Mouse (Mus musculus) midbrain, postnatal 0 days (tissue): ENCODE results near the gene Dpf1. TPM values are rescaled to one million over a fixed set of nuclear protein-coding genes. Genes with fewer than 3 reads are reported as not detected.

Experiments
- ATAC-seq: fragments of 200-750 bp; cut with Nextera tagmentation; 2 replicates; pipeline ENCODE4 v1.8.0; 2017; ENCODE audit warnings: moderate number of reproducible peaks, mild to moderate bottlenecking, moderate TSS enrichment, moderate library complexity; ENCODE audit not compliant: low FRiP score
- DNase-seq: peaks from one replicate; pipeline ENCODE4 v3.0.0-alpha.2; 2015; ENCODE audit warnings: low spot score
- H3K27ac ChIP-seq: fragments of 300-500 bp; sonication (generic); 2 replicates; pipeline ENCODE4 v1.5.1; 2014; ENCODE audit warnings: low read depth, mild to moderate bottlenecking, low read length, mixed read lengths
- H3K27me3 ChIP-seq: fragments of 300-500 bp; sonication (generic); 2 replicates; pipeline ENCODE4 v1.6.1; 2014; ENCODE audit warnings: low read length, control low read depth, mixed read lengths; ENCODE audit not compliant: insufficient read depth
- H3K36me3 ChIP-seq: fragments of 300-500 bp; sonication (generic); 2 replicates; pipeline ENCODE4 v1.6.1; 2014; ENCODE audit warnings: low read length, control low read depth, mixed read lengths; ENCODE audit not compliant: insufficient read depth
- H3K4me1 ChIP-seq: fragments of 300-500 bp; sonication (generic); 2 replicates; pipeline ENCODE4 v1.6.1; 2014; ENCODE audit warnings: mild to moderate bottlenecking, control low read depth, antibody characterized with exemption, low read length, mixed read lengths; ENCODE audit not compliant: insufficient read depth
- H3K4me2 ChIP-seq: fragments of 300-500 bp; sonication (generic); 2 replicates; pipeline ENCODE4 v1.6.1; 2014; ENCODE audit warnings: low read depth, mild to moderate bottlenecking, low read length, mixed read lengths; ENCODE audit not compliant: poor library complexity, severe bottlenecking
- H3K4me3 ChIP-seq: fragments of 300-500 bp; sonication (generic); 2 replicates; pipeline ENCODE4 v1.5.1; 2014; ENCODE audit warnings: low read depth, mild to moderate bottlenecking, low read length, moderate library complexity
- H3K9ac ChIP-seq: fragments of 300-500 bp; sonication (generic); replicated peaks from 2 replicates; pipeline ENCODE4 v1.6.1; 2014; ENCODE audit warnings: mild to moderate bottlenecking, low read length, moderate library complexity, mixed read lengths; ENCODE audit not compliant: poor library complexity, severe bottlenecking
- H3K9me3 ChIP-seq: fragments of 300-500 bp; sonication (generic); 2 replicates; pipeline ENCODE4 v1.6.1; 2016; ENCODE audit warnings: low read length, control low read depth
- CTCF ChIP-seq: IDR thresholded peaks from 2 replicates; pipeline ENCODE4 v1.5.1; 2016; ENCODE audit warnings: antibody characterized with exemption, mild to moderate bottlenecking
- WGBS: fragments of 180-500 bp; shearing (Covaris S2); extraction: QIAGEN DNeasy Blood & Tissue Kit; methylation state at CpG from one replicate; pipeline ENCODE4 v1.1.7; 2014; 5-methylcytosine and 5-hydroxymethylcytosine counted together
- polyA plus RNA-seq: library from polyadenylated mRNA; unstranded; fragments of >200 nt; fragmentation: Nextera tagmentation; extraction: Ambion mirVana; gene quantifications from 2 replicates; pipeline ENCODE4 v1.2.1, GENCODE M21; 2015
- total RNA-seq: library from RNA; depleted of rRNA; stranded (reverse); fragments of >200 nt; gene quantifications from 2 replicates; pipeline ENCODE4 v1.2.3, GENCODE M21; 2014; rRNA removed

Dpf1 gene
- total RNA-seq (192 and 197 TPM in 2 replicates), polyA plus RNA-seq (160 and 162 TPM in 2 replicates)

- Histone ChIP-seq H3K27ac (peak within 1 kb of the TSS; percentile 81), H3K4me1 (no peaks in the 10 kb centered on the region), H3K9ac (peak within 1 kb of the TSS; percentile 88), H3K4me3 (peak within 1 kb of the TSS; percentile 82), H3K4me2 (peak within 1 kb of the TSS; percentile 95), H3K27me3 (no peaks in the 10 kb centered on the region), H3K36me3 (no peaks in the 10 kb centered on the region), H3K9me3 (no peaks in the 10 kb centered on the region)
- DNase-seq: peak; percentile 96
- ATAC-seq: peak; percentile 83
- under 1% methylated on average over 55 of the region's 67 CpGs for WGBS
- TF ChIP-seq CTCF: peak; percentile 40
Measured at GRCm38 (mm10) chr7:29303738-29304462, at the start of gene Dpf1. Dpf1 (plus strand) TSS chr7:29303951.

GRCm38 (mm10) chr7:29255875-29256274, 47.9 kb upstream of the Dpf1 start:
- ATAC-seq: no peak
- no peaks in the 10 kb centered on the region for H3K9me3 ChIP-seq
- TF ChIP-seq CTCF: no peak

GRCm38 (mm10) chr7:29257368-29257767, 46.4 kb upstream of the Dpf1 start:
- H3K4me1 ChIP-seq: no peaks in the 10 kb centered on the region
- no peak for TF ChIP-seq CTCF
- no peaks in the 10 kb centered on the region for H3K27me3 ChIP-seq
- no peak overlapping the region for H3K4me2 ChIP-seq
- H3K9me3 ChIP-seq: no peaks in the 10 kb centered on the region
- no peak overlapping the region for H3K9ac ChIP-seq
- no peak overlapping the region for H3K27ac ChIP-seq
- H3K36me3 ChIP-seq: peaks cover 19% of the 10 kb centered on the region; the same call in 1 of the 2 replicates
- 95% methylated on average over 1 of the region's 1 CpGs for WGBS
- H3K4me3 ChIP-seq: no peak overlapping the region
- ATAC-seq: no peak
- DNase-seq: no peak

More at GRCm38 (mm10) chr7:29255875-29256274, 47.9 kb upstream of the Dpf1 start:
- Histone ChIP-seq H3K4me2 (no peak overlapping the region), H3K4me3 (no peak overlapping the region), H3K4me1 (no peaks in the 10 kb centered on the region), H3K9ac (no peak overlapping the region), H3K27ac (no peak overlapping the region), H3K36me3 (peaks cover 19% of the 10 kb centered on the region; the same call in 1 of the 2 replicates), H3K27me3 (no peaks in the 10 kb centered on the region)
- no peak for DNase-seq
- WGBS: 86% methylated on average over 4 of the region's 4 CpGs

- Histone ChIP-seq H3K27ac (no peak overlapping the region), H3K9me3 (no peaks in the 10 kb centered on the region), H3K36me3 (peaks cover 19% of the 10 kb centered on the region; the same call in 1 of the 2 replicates), H3K4me1 (no peaks in the 10 kb centered on the region), H3K4me3 (no peak overlapping the region), H3K27me3 (no peaks in the 10 kb centered on the region), H3K9ac (no peak overlapping the region), H3K4me2 (no peak overlapping the region)
- DNase-seq (no peak), ATAC-seq (no peak)
- WGBS: 64% methylated on average over 10 of the region's 10 CpGs
- no peak for TF ChIP-seq CTCF
Measured at GRCm38 (mm10) chr7:29259781-29260730, 43.7 kb upstream of the Dpf1 start.

GRCm38 (mm10) chr7:29262151-29262550, 41.6 kb upstream of the Dpf1 start:
- Histone ChIP-seq H3K9me3 (no peaks in the 10 kb centered on the region), H3K4me3 (no peak overlapping the region), H3K4me2 (no peak overlapping the region), H3K9ac (no peak overlapping the region), H3K27ac (no peak overlapping the region), H3K27me3 (no peaks in the 10 kb centered on the region), H3K36me3 (peaks cover 9% of the 10 kb centered on the region; the same call in 1 of the 2 replicates), H3K4me1 (no peaks in the 10 kb centered on the region)
- ATAC-seq: no peak
- 87% methylated on average over 6 of the region's 6 CpGs for WGBS
- TF ChIP-seq CTCF: no peak
- DNase-seq: no peak
